Mouse (Mus musculus) C2C12 (cell line): ENCODE results near the gene Prkx. TPM values are rescaled to one million over a fixed set of nuclear protein-coding genes. Genes with fewer than 3 reads are reported as not detected.

Source experiments
- H3K27me3 ChIP-seq: one replicate; pipeline ENCODE4 v1.6.1; 2011; ENCODE audit not compliant: control insufficient read depth, insufficient read depth, insufficient read length
- H3K36me3 ChIP-seq: one replicate; pipeline ENCODE4 v1.6.1; 2011; ENCODE audit not compliant: control insufficient read depth, insufficient read depth
- H3K4me3 ChIP-seq: one replicate; pipeline ENCODE4 v1.5.1; 2011; ENCODE audit warnings: mild to moderate bottlenecking, control low read depth; ENCODE audit not compliant: poor library complexity, insufficient read depth, severe bottlenecking
- H3K79me2 ChIP-seq: one replicate; pipeline ENCODE4 v1.6.1; 2011; ENCODE audit not compliant: control insufficient read depth, insufficient read depth
- H3K79me3 ChIP-seq: one replicate; pipeline ENCODE4 v1.6.1; 2011; ENCODE audit warnings: low read depth, control low read depth
- H3ac ChIP-seq: one replicate; pipeline ENCODE3; 2011; ENCODE audit warnings: low read depth; ENCODE audit not compliant: control insufficient read depth, insufficient read length
- CTCF ChIP-seq: IDR thresholded peaks from one replicate; pipeline ENCODE4 v1.5.1; 2011; ENCODE audit not compliant: control insufficient read depth, insufficient read depth, insufficient read length
- USF1 ChIP-seq: IDR thresholded peaks from one replicate; pipeline ENCODE4 v1.6.1; 2011; ENCODE audit warnings: low read depth, mild to moderate bottlenecking, control low read depth, moderate library complexity
- polyA plus RNA-seq: library from polyadenylated mRNA; unstranded; fragments of >200 nt; fragmentation: generic; extraction: Trizol; gene quantifications from one replicate; pipeline ENCODE4 v1.2.1, GENCODE M21; 2012; ENCODE audit warnings: missing spikeins

Prkx gene
- polyA plus RNA-seq, 1 experiment, result 7.0 TPM

GRCm38 (mm10) chrX:77720298-77720697 is 75.8 kb downstream of the Prkx start:
- no peak overlapping the region for H3ac ChIP-seq
- H3K79me3 ChIP-seq, result no peaks in the 10 kb centered on the region
- H3K4me3 ChIP-seq, result no peak overlapping the region
- no peaks in the 10 kb centered on the region for H3K36me3 ChIP-seq
- H3K27me3 ChIP-seq, result no peaks in the 10 kb centered on the region
- H3K79me2 ChIP-seq, result no peaks in the 10 kb centered on the region
- TF ChIP-seq CTCF (peak; percentile 19), USF1 (no peak)

Other genes starting within 250 kb of the Prkx start
- not detected for gene Pbsn, start 57.3 kb upstream of the Prkx start, polyA plus RNA-seq
- gene Gm14744, start 68.5 kb upstream of the Prkx start, polyA plus RNA-seq, result not detected
- not detected for gene 5430402E10Rik, start 128.8 kb upstream of the Prkx start, polyA plus RNA-seq